Mouse (Mus musculus) thymus, postnatal 14 days (tissue): ENCODE measurements around the gene Prdm16.

Source experiments
- DNase-seq: peaks from one replicate; pipeline ENCODE4 v3.0.0; 2021

The Prdm16 gene

DNA sequence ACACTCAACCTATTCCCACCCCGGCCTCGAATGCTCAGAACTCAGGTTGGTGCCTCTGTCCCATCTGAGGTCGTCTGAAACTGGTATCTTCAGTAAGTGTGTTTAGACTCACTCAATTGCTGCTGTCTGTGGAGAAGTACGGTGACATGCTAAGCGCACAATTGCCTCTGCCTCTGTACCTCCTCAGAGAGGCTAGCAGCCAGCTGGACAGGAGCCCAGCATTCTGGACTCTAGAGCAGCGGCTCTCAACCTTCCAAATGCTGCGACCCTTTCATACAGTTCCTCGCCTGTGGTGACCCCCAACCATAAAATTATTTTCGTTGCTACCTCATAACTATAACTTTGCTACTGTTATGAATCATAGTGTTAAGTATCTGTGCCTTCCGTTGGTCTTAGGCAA, 34.3 kb downstream of the Prdm16 start:
- DNase-seq, result no peak

DNA sequence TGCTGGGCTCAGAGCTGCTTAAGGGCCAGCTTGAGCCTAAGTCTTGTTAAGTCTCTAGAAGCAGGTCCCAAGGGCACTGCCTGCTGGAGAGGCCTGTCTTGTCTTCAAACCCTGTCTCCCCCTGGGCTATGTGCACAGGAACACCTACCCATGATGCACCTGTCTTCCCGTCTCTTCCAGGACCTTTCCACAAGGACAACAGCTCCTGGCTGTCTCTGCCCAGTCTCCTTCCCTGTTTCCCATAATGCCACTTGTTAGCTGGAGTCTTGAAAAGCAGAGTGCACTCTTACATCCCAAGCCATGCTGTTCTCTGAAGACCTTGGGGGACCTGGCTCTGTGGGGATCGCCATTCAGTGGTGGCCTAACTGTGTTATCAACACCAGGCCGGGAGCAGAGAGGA, 35.7 kb downstream of the Prdm16 start:
- DNase-seq, result no peak

DNA sequence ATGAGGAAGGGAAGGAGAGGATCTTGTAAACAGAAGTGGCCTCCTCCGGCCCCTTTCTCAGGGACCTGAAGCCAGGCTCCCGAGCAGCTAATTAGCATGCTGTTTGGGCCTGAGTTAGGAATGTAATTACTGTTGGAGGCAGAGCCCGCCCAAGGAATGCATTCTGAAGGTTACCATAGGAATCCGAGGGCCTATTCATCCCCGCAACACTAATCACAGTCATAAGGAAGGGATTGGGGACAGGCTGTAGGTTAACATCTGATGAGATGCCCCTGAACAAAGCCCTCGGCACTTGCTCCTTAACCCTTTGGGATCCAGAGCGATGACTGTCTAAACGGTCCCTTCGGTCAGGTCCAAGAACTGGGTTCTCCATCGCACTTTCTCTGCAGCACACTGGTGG, 36.7 kb downstream of the Prdm16 start:
- DNase-seq, result no peak

DNA sequence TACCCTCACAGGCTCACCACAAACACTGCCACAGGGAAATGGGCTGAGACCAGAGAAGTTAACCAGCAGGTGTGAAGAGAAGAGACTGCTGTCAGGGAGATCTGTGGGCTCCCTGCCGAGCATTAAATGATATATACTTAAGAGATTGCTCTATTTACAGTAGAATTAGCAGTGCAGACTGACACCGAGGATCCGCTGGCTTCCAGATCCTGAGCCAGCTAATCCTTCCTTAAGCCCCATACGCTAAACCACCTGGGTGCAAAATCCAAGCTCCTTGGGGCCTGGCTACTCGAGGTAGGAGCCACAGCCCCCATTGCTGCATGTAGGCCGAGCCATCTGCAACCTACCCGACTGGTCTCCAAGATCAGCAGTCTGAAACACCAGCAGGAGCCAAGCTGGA, 38.3 kb downstream of the Prdm16 start:
- no peak for DNase-seq

DNA sequence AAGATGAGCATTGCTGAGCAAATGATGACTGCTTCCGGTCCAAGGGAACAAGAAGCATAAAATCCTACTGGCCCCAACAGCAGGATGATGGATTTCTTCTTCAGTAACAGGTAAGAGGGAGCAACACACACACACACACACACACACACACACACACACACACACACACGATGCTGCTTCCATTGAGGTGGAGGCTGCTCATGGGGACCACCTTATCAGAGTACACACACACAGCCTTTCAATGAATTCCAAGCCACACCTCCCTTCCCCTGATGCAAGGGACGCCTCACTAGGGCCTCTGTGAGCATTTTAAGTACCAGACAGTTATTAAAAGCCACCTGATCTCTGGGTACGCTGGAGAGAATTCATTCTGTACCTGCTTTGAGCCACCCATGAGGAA, 39.9 kb downstream of the Prdm16 start:
- no peak for DNase-seq

DNA sequence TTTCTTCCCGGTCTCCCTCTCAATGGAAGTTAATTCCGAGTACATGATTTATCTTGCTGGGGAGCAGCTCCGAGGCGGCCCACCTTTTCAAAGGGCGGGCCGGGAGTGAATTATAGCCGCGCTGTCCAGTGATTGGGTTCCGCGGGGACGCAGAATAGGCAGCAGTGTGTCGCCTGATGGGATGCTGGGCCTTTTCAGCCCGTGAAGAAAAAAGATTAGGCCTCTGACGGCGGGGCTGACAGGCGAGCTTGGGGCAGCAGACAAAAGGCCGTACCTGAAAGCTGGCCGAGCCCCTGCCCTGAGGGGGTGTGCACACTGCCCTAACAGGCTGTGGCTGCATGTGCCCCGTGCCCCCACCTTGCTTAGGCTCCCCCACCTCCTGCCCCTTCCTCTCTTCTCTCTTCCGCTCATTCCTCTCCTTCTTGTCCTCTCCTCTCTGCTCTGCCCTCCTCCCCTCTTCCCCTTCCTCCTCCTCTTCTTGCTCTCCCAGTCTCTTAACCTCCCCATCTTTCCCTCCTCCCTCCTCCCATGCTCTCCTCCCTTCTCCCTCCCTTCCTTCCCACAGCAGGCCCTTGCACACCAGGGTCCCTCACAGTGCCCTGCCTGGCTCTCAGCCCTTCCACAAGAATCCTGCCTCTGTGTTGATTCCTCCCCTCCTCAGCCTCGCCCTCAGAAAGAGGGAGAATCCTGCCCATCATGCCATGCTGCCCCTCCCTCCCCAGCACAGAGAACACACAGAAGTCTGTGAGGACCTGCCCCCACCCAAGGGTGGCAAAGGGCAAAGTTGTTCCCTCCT, 41.7 kb downstream of the Prdm16 start:
- no peak for DNase-seq

DNA sequence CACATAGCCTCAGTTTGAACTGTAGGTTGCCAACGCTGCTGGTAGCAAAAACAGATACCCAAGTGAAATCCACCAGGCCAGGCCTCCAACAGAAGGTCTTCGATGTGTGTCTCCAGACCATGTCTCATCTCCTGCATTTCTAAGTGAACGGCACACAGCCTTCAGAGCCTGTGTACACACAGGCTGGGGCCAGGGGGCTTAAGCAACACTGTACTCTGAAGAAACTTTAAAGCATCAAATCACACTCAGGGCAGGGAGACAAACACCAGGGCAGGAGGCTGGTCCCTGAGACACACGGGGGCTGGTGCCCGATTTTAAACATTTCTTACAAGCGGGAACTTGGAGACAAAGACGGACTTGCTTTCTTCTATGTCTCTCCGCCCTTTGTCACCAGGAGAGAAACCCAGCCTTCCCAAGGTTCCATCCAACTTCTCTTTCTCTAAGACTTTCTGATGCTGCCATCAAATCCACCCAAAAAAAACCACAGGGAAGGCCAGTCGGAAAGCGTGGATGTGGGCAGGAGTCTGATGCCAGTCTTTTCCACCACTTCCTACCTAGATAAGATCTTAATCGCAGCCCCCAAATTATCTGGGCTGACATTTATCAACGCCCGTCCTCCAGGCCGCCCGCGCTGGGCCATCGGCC, 42.4 kb downstream of the Prdm16 start:
- DNase-seq, result no peak

DNA sequence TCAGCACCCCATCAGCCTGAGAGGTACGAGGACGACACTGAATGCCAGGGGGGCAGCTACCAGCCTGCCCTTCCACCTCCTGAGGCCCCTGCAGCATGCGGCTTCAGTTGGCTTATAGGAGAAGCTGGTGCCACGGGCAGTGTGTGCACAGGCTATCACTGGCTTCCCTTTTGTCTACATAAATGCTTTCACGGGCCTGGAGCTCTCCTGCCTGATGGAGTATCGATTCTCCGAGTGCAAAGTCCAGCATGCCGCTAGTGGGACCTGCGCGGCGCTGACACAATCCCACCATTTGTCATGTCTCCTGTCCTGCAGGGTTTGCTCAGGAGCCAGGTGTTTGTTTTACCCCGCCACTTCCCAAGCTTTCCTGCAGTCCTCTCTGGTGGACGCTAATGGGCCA, 44.1 kb downstream of the Prdm16 start:
- DNase-seq, result no peak

DNA sequence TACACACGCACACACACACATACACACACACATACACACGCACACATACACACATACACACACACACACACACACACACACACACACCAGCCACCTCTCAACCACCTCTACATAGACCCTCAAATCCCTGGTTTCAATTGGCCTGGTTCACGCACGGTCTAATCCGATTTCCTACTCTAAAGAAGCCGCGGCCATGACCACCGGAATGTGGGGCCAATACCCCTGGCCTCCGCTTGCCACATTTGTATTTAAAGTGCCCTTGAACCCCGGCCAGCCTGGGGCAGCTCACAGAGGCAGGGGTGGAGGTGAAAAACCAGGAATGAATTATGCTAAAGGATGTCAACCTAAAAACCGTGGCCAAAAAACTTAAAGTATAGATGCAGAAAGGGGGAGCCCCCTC, 45.8 kb downstream of the Prdm16 start:
- no peak for DNase-seq

DNA sequence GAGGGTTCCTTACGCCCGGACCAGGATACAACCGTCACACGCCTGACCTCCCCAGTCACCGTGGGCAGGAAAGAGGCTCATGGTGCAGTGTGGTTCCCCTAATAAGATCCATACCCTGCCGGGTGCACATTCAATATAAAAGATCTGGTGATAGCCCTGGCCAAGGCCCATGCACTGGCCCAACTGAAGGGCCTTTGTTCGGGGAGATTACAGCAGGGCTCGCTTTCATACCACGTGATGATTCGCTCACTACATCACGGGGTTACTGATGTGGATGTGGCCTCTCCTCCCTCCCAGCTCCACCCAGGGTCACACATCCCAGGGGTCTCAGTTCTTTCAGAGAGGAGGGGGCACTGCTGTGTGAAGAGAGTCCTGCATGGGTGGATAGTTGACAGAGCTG, 50.3 kb downstream of the Prdm16 start:
- DNase-seq, result no peak

DNA sequence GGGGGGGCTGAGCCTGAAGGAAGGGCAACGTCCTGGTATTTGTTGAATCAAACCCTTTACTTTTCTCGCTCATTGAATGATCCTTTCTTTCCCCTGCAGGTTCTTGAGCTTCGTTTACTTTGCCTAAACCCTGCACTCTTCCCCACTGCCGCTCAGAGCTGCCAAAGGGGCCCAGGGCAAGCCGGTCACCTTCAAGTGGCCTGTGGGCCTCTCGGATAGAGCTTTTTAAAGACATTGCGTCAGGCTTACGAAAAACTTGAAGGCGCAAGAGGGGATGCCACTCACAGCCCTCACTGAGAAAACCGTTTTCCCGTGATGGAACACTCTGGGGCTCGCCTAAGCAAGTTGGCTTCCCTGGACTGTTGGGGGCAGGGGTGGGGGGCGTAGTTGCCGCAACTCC, 50.9 kb downstream of the Prdm16 start:
- DNase-seq, result no peak

DNA sequence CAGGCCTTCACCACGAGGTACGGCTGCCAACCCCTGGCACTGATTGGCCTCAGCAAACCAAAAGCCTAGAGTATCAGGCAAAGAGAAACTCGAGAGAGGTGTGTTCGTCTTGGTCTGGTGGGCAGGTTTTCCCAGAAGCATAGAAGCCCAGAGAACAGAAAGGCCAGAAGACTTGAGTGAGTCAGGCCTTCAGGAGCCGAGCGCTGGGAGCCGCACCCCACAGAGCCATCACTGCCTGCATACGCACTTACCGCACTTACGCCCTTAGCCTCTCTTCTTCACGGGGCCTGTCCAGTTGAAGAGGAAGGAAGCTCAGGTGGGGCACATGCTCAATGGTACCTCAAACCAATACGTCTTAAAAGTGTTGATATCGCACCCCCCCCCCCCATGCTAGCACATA, 53.0 kb downstream of the Prdm16 start:
- no peak for DNase-seq

DNA sequence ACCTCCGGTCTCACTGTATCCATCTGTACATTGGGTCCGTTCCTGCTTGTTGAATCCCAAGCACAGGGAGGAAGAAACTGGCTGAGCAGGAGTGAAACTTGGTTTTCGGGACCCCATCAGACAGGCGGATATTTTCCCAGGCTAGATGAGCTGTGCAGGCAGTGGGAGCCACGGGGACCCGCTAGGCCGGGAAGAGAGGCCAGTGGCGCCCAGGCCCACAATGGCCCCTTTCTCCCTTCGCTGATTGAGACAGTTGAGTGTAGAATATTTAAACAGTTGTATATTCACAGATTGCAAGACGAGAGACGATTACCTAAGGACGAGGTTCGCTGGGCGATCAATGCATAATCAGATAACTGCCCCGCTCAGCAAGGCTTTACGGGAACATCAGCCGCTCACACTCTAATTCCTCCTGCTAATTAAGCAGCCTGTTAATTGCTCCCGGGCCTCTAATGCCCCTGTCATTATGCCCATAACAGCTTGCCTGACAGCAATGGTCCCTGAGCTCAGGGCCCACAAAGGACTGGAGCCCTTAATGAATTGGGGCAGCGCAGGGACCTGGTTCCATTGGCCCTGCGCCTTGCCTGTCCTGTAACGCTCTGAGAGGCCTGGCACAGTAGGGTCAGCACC, 54.0 kb downstream of the Prdm16 start:
- DNase-seq, result no peak

DNA sequence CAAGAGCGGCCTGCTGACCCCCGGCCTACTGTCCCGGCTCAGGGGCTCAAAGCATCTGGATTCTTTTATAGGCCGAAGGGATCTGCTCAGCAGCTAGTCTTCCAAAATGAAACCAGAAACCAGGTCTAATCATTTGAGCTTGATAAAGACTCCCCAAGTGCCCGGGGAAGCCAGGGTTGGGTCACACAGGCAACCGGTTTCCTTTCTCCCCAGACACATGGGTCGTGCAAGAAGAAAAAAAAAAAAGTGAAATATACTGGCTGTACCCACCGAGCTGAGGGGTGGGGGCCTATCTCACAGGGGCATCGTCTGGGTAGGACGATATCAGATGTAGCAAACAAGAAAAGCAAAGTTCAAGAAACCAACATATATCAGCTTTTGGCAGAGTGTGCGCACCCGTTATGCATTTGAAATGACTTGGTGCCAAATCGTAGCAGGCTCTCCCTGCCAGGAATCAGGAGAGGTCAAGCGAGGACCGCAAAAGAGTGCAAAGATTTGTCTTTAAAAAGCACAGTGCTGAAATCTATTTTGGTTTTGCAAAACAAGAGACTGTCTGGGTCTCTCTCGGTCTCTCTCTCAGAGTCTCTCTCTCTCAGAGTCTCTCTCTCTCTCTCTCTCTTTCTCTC, 55.3 kb downstream of the Prdm16 start:
- DNase-seq, result no peak

DNA sequence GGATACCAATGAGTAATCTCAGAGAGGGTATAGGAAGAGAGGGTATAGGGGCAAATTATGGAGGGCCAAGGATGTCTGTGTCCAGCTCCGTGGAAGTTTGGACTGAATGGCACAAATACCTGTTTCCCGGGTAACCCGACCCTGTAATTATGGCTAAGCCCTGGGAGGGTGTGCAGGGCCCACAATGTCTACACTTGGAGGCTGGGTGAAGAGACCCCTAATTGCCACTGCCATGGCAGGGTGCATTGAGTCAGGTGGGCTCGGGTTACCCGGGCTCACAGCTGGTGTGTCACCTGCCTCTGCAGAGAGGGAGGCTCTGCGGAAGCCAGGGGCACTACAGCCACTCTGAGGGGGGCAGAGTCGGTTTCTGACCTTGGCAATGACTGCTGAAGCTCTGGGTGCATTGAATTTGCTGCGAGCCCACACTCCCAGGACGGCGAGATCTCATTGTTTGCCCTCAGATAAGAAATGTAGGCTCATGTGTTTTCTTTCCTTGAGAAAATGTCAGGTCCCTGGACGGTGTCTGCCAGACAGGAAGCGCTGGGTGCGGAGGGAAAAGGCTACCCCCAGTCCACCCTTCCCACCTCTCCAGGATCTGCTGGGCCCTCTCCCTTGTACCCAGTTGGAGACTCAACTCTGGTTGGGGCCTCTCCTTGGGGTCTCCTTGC, 62.3 kb downstream of the Prdm16 start:
- no peak for DNase-seq

DNA sequence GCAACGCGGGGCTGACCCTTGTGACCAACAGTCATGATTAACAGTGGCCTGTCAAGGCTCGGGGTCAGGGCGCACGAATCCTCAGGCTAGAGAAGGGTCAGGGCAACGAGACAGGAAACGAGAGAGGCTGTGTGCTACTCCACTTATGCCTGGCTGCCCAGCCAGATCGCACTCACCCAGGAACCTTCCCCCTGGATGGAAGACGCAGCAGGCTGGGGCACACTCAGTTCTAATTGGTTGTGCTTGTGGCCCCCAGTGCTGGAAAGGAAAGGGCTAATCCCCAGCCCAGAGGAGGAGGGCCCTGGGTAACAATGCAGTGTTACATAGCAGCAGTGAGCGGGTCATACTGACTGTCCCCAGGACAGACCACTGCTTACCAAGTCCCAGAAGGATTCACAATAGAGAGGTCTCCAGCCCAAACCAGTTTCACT, 66.2 kb downstream of the Prdm16 start:
- DNase-seq, result no peak

DNA sequence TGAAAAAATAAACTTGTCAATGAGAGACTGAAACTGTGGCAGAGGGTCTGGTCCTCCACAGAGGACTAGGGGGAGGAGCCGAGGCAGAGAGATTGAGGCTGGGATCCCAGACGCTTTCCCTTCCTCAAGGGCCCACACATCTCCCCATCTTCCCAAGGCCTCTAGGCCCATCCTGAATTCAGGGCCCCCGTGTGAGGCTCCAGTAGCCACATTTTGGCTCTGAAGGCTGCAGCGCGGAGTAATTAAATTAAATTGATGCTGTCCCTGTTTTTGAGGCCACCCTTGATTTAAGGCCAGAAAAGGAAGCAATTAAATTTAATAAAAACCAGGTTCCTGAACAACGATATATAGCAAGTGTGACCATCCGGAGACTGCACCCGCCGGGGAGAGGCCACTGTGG, 66.8 kb downstream of the Prdm16 start:
- no peak for DNase-seq

DNA sequence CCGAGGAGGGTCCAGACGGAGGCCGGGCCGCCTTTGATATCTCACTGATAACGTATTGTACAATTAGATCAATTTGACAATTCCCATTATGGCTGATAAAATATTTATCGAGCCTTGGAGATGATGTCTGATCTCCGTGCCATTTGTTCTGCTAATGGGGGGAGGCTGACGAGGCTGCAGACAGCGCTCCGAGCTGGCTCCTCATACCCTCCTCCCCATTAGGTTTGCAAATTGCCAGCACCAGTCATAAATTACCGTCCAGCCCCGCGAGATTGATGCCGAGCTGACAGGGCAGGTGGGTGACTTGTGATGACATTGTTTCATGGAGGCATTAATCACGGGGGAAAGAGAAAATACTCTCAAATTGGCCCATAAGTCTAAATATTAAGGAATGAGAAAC, 67.9 kb downstream of the Prdm16 start:
- DNase-seq, result no peak

DNA sequence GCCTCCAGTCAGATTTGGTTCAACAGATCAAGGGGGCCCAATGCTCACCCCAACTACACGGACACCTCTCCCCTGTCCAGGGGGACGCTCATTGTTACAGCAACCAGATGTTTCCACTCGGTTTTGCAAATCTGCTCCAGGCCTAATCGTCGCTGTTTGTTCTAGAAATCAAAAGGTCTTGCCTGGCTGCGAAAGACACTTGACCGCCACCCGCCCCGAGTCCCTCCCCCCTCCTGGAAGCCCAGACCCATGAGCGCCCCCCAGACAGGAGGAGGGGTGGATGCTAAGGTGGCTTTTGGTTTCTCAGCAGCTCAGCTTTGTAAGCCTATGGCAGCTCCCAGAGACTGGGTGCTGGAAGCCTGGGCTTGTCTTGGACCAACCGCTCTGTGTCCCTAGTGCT, 68.7 kb downstream of the Prdm16 start:
- DNase-seq, result no peak

DNA sequence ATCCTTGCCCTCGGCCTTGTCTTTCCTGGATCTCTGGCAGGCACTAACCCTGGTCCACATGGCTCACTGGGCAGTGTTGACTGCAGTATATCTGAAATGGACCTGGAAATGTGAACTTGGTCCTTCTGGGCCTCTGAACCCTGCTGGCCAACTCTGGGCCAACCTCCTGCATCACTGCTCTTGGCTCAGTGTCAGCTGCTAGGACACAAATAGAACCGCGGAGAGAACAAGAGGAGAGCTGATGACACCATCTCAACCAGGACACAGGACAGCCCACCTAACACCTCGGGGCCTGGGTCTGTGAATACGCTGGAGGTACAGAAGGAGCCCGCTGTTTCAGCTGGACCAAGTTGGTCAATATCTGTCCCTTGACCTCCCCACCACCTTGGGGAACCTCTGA, 73.5 kb downstream of the Prdm16 start:
- no peak for DNase-seq

DNA sequence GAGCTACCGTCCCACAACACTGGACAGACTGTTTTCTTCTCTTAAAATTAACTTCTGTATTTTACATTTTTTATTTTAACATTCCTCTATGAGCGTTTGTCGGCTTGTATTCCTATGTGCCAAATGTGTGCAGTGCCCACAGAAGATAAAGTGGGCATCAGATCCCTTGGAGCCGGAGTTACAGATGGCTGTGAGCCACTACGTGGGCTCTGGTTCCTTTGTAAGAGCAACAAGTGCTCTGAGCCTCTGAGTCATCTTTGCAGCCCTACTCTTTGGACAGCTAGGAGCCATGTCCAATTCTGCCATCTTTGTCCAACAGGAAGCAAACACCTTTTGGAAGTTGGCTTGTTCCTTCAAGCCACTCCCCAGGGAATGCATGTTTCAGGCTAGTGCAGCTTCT, 78.6 kb downstream of the Prdm16 start:
- DNase-seq, result no peak

DNA sequence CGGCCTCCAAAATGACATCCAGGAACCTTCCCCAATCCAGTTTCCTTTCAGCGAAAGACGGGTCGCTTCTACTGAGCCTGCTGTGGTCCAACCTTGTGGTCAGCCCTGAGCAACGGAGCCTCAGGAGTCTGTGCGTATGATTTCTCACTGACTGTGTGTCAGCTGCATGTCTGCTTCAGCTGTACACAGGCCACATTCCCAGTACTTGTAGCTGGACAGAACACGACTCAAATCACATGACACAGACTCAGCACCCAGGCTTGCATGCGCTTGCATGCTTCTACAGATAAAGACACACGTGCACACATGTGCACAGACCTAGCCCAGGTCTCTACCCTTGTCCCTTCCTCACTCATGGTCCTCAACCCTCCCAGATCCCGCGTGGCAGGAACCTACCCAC, 79.5 kb downstream of the Prdm16 start:
- no peak for DNase-seq

DNA sequence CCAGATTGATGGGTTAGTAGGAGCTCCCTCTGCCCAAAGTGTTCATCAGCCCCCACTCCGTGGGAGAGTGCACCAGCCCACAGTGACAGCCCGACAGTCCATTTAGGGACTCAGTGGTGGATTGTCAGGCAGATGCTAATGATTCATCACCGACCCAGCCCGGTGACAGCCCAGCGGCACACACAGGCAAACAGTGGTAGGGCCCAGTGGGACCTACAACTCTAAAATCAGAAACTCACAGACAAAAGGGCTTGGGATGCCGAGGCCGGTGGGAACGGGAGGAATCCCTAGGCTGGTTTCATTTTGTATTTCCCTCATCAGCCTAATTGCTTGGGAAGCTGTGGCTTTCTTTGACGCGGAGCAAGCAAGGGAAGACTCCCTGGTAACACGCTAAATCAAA, 80.3 kb downstream of the Prdm16 start:
- DNase-seq, result no peak
